Mouse (Mus musculus) liver, postnatal 0 days (tissue): ENCODE data around the gene Gpr161.

Experiments
- CTCF ChIP-seq: sonication (generic); IDR thresholded peaks from 2 replicates; pipeline ENCODE4 v1.5.1; 2016; ENCODE audit warnings: antibody characterized with exemption, low read depth
- EP300 ChIP-seq: IDR thresholded peaks from 2 replicates; pipeline ENCODE4 v1.6.1; 2016; ENCODE audit warnings: antibody characterized with exemption, low read depth, mild to moderate bottlenecking

DNA sequence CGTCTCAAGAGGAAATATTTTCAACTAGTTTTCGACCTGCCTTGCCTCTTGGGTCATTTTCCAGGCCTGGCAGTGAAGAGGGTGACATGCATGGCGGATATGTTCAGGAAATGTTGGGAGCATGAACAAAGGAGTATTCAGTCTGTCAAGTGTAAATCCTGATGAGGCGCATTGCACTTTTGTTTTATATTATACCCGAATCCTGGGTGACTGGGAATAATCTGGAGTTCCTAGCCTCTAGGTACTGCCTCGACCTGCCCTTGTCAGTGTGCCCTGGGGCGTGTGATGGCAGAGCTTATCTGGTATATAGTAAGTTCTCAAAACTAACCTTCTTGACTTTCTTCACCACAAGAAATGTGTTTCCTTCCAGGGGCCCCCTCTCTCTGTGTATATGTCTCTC, 11.5 kb upstream of the Gpr161 start:
- no peak for TF ChIP-seq EP300
- TF ChIP-seq CTCF: no peak
